Mouse (Mus musculus) effector memory CD4-positive, alpha-beta T cell, adult 5 months (primary cell): ENCODE results near the gene Vmn1r8. TPM values are rescaled to one million over a fixed set of nuclear protein-coding genes. Genes with fewer than 3 reads are reported as not detected.

Experiments
- polyA plus RNA-seq: library from polyadenylated mRNA; unstranded; fragments of 100-300 nt; shearing (Covaris generic); gene quantifications from one replicate; pipeline ENCODE4 v1.2.1, GENCODE M21; 2017

The Vmn1r8 gene
- 0.37 TPM for polyA plus RNA-seq

GRCm38 (mm10) chr6:57031984-57032383, at the start of gene Vmn1r8:
Gene Vmn1r8 (plus strand): TSS chr6:57032284.

GRCm38 (mm10) chr6:56996943-56997342, 35.1 kb upstream of the Vmn1r8 start, which contains the start of gene Vmn1r6:
Gene Vmn1r6 (plus strand): TSS chr6:56997243.

GRCm38 (mm10) chr6:57025224-57025623, 6.9 kb upstream of the Vmn1r8 start, which contains the start of gene Vmn1r7:
Gene Vmn1r7 (minus strand): TSS chr6:57025324.

GRCm38 (mm10) chr6:57066487-57066886, 34.4 kb downstream of the Vmn1r8 start, which contains the start of gene Vmn1r9:
Gene Vmn1r9 (plus strand): TSS chr6:57066787.

Other genes with a start within 250 kb of the Vmn1r8 start
- 117 TPM for gene Kbtbd2, start 234.5 kb upstream of the Vmn1r8 start, polyA plus RNA-seq
- gene Fkbp9, start 200.2 kb upstream of the Vmn1r8 start, polyA plus RNA-seq: not detected
- gene Nt5c3, start 108.4 kb upstream of the Vmn1r8 start, polyA plus RNA-seq: 61.1 TPM
- gene Vmn1r4, start 108.3 kb upstream of the Vmn1r8 start, polyA plus RNA-seq: 0.24 TPM
- gene Vmn1r5, start 62.0 kb upstream of the Vmn1r8 start, polyA plus RNA-seq: 0.11 TPM
- gene Vmn1r6, start 35.0 kb upstream of the Vmn1r8 start, polyA plus RNA-seq: not detected
- gene Vmn1r7, start 7.0 kb upstream of the Vmn1r8 start, polyA plus RNA-seq: not detected
- gene Vmn1r9, start 34.5 kb downstream of the Vmn1r8 start, polyA plus RNA-seq: not detected
- not detected for gene Vmn1r10, start 77.2 kb downstream of the Vmn1r8 start, polyA plus RNA-seq
- gene Vmn1r11, start 101.2 kb downstream of the Vmn1r8 start, polyA plus RNA-seq: not detected
- 0.11 TPM for gene Vmn1r12, start 124.6 kb downstream of the Vmn1r8 start, polyA plus RNA-seq
- gene Vmn1r13, start 171.0 kb downstream of the Vmn1r8 start, polyA plus RNA-seq: 0.59 TPM
- gene Vmn1r14, start 199.4 kb downstream of the Vmn1r8 start, polyA plus RNA-seq: not detected
- not detected for gene Vmn1r15, start 225.7 kb downstream of the Vmn1r8 start, polyA plus RNA-seq